Mouse (Mus musculus): Measurements from ENCODE around the gene Akap2.

The Akap2 gene

DNA sequence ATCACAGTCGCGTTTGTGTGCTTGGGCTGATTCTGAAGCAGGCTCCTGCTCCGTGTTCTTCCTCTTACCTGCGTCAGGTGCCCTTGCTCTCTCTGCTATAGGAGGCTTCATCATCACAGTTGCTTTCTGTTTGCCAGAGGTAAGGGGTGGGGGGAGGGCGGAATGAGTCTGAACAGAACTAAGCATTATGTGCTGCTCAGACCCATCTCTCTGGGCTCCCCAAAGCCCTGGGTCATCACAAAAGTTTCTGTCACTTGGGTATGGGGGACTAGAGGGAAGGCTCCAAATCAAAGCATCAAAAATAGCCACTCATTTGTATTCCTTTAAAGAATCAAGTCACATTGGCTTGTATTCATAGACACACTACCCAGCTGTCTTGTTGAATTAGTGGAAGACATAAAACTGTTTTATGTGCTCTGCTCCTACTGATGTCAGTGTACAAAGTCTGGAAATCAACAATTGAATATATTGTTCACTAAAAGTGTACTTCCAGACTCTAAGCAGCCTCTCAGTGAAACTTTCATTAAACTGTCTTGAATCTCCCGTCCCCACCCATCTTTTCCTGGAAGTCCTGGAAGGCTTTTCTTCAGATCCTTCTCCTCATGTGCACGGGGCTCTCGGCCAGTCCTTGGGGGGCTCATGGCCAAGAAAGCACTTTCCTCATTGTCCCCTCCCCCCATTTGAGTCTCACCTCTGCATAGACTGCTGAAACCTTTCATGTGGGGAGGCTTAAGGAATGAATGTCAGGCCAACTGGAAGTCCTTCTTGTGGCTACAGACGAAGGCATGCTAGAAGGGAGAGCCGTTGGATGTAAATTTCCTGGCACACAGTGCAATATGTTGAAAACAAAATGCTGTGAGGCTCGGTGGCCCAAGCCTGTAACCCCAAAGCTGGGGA lies 13.6 kb upstream of the Akap2 start:
- DNase-seq, result no peak

DNA sequence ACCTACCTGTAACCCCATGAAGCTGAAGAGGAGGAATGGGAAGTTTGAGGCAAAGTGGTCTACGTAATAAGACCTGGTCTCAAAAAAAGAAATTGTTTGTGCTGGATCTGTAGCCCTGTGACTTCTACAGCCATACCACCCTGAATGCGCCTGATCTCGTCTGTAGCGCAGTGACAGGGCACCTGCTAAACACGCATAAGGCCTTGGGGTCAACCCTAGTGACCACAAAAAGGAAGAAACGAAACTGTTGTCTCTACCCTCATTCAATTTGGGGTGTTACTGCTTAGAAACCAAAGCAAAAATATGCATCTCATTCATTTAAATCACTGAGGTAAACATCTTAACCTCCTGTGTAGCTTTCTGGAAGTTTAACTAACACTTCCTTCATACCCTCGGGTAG lies 12.9 kb upstream of the Akap2 start:
- no peak for DNase-seq

GRCm38 (mm10) chr4:57715849-57716248 lies 1.6 kb upstream of the Akap2 start:
- no peak for DNase-seq

- DNase-seq, result no peak
These were observed 722 bp upstream of the Akap2 start for GRCm38 (mm10) chr4:57716735-57717134.

DNA sequence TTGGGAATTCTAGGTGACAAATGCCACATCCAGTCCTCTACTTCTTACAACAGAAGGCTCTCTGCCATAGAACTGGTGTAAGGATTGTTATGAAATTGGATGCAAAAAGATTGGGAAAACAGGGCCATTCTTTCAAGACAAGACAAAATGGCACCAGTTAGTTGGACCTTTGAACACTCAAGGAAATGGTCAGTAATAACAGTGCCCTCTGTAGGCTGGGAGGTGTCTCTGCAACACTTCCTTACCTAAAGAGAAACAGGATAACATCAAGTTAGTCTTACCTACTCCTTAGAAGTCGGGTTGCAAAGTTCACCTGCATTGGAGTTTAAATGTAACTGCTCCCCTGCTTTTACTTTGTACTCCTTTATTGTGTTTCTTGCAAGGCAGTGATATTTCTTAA lies 1.9 kb downstream of the Akap2 start:
- no peak for DNase-seq

DNA sequence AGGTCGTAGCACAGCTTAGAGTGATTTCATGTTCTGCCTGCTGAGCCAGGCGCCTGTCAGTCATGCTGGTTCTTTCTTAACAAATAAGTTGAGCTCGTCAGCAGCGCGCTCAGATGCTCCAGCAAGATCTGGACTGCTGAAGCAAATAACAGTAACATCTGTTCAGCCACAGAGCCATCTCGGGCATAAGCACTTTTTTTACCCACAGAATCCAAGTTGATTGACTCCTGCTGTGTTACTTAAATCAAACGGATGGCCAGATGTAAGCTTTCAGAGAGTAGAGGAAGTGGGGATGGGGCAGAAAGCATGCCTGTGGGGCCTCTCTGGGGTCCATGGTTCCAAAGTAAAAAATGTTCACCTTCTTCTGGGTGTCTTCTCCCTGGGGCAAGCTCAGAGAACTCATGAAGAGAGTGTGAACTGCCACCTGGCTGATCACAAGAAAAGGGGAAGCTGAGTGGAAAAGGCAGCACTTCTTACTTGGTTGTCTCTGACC lies 3.5 kb downstream of the Akap2 start:
- no peak for DNase-seq

- DNase-seq, result no peak
These were observed 4.8 kb downstream of the Akap2 start for GRCm38 (mm10) chr4:57722296-57722695.

GRCm38 (mm10) chr4:57723659-57724058 lies 6.2 kb downstream of the Akap2 start:
- no peak for DNase-seq

DNA sequence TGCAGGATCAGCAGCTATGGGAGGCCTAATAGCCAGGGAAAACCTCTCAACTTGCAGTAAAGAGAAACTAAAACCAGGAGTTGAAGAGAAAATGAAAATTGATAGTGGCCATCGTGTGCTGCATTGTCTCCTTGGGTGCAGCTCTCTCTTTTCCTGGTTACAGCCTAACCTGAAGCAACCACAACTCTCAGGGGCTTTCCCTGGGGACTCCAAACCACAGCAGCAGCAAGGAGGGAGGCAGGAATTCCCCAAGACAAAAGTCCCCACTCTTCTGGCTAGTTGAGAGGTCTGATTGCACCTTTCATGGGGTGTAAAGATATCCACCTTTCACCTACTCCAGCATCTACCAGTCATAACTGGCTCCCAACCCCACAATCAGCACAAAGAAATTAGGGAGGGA lies 8.1 kb downstream of the Akap2 start:
- no peak for DNase-seq

GRCm38 (mm10) chr4:57728611-57729183 lies 11.2 kb downstream of the Akap2 start:
- DNase-seq, result no peak

DNA sequence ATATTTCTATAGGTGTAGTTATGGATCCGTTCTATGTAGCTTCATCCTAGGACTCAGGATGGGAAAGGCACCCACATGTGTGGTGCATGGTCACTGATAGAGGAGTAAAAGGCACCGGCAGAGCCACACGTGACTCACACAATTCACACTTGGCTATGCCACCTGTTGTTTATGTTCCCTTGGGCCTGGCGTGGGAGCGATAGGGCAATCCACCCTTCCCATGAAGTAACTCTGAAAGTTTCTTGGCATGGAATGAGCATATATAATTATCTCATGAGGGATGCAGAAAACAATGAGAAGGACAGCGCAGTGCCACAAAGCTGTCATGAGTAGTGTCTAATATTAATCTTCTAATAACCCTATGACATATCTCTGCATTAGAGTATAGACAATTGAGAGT lies 12.6 kb downstream of the Akap2 start:
- no peak for DNase-seq

DNA sequence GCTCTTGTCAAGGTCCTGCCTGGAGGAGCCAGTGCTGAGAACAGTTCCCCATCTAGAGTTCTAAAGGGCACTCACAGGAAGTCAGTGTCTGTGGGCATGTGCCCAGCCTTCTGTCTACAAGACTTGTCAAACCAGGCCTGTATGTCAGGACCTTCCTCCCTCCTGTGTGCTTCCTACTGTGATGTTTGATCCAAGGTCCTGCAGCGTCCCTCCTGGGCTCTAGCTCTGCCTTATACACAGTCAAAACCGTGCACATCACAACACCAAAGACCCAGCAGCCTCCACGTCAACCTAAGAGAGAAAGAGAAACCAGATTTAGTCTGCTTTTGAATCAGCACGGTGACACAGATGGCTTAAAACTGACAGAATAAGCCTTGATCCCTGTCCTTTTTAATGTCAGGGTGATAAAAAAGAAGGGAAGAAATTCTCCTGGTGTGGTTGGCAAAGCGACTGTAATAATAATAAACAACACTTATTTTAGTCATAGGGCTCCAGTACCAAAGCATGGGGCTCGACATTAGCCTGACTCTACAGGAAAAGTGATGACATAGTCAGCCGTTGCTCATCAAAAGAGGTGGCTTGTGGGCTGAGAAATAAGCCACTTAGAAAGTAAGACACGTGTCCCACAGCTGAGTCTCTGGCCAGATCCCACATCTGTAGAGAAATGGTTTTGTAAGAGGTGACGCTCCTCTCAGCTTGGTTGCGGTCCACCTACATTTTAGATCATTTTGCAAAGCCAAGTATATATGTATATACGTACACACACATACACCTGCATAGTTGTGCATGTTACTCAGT lies 13.5 kb downstream of the Akap2 start:
- no peak for DNase-seq

GRCm38 (mm10) chr4:57732351-57732750 lies 14.9 kb downstream of the Akap2 start:
- no peak for DNase-seq

DNA sequence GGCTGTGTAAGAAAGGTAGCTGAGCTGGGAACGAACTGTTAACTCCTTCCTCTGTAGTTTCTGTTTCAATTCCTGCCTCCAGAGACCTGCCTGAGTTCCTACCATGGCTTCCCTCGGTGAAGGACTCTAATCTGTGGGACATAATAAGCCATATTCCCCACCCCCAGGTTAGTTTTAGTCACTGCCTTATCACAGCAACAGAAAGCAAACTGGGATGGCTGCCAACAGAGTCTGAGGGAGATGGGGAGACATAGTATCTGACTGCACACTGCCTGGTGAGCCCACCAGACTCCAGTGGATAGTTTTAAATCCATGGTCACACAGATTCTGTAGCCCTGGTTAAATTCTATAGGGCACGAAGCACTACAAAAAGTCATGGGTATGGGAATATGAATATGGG lies 16.0 kb downstream of the Akap2 start:
- DNase-seq, result no peak

GRCm38 (mm10) chr4:57735426-57735825 lies 18.0 kb downstream of the Akap2 start:
- DNase-seq, result no peak

DNA sequence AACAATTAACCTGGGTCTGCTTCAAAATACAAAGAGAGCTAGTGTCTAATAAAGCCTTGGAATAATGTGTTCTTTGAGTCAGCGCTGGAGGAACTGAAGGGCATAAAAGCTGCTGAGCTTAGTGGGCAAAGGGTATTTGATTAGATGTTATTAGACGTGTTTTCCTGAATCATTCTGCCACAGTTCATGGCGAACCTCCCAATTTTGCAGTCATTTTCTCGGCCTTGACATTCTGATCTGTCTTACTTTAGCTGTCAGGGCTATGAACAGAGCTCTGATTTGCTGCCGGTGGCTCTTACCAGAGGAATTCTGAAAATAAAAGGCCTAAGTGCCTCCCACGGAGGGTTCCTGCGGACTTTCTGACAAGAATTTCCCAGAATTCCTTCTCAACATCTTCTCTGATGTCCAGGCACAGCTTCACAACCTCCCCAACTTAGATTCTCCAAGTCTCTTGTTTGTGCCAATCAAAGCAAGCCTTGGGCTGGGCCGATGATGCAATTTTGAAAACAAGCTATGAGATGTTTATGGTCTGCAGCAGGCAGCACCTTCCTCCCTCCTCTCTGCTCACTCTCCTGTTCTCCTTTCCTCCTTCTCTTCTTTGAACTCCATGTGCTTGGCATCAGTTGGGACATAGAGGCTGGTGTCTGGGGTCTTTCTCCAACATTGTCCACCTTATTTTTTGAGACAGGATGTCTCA lies 21.5 kb downstream of the Akap2 start:
- no peak for DNase-seq

GRCm38 (mm10) chr4:57743325-57743929 lies 26.0 kb downstream of the Akap2 start:
- no peak for DNase-seq

DNA sequence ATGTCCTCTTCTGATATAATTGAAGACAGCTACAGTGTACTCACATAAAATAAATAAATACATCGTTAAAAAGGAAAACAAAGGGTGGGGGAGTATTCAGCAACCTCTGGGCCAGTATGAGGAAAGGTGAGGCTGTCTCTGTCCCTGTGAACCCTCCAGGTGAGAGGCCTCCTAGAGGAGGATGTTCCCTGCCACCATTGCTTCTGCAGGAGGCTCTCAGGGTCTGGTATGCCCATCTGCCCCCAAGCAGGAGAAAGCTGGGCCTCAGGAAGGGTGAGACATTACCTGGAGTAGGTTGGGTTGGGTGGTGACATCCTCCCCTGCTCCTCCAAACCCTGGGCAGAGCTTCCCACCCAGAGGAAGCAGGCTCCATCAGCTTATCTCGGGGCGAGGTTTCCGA lies 33.2 kb downstream of the Akap2 start:
- no peak for DNase-seq

- no peak for DNase-seq
These were observed 33.6 kb downstream of the Akap2 start for GRCm38 (mm10) chr4:57751054-57751453.

GRCm38 (mm10) chr4:57751566-57751965 lies 34.1 kb downstream of the Akap2 start:
- no peak for DNase-seq

DNA sequence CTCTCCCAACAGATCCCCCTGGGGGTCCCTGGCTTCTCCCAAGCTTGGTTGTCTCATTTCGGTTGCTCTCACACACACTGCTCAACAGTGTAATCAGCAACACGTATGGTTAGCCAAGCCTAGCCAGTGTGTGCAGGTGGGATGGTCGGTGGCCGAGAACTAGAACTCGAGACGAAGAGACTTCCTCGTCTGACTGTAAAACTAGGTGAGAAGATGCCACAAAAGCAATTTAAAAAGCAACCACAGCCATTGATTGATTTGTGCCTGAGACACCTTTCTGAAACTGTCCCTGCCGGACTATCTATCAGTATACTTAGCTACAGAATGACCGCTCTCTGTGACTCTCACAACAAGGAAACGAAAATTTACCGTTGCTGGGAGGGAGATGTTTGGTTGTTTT lies 37.6 kb downstream of the Akap2 start:
- no peak for DNase-seq

DNA sequence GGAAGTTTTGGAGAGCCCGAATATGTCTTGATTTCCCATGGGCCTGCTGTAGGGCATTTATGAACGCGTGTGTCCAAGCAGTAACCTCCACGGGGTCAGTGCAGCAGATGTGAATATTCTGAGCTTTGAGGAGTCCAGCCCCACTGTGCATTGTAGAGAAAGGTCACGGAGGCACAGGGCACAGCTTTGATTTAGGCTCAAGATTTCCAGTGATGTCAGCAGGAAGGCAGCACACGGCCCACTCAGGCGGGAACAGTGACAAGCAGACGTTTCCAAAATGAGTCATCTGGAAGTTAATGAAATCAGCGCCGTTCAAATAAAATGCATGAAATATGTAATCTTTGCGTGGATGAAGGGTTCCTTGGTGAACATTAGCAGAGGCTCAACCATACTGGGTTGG lies 40.5 kb downstream of the Akap2 start:
- DNase-seq, result no peak

GRCm38 (mm10) chr4:57762424-57762823 lies 45.0 kb downstream of the Akap2 start:
- DNase-seq, result no peak
